23 mouse cellular contexts compared by ENCODE assay signal in the genomic region with DNA sequence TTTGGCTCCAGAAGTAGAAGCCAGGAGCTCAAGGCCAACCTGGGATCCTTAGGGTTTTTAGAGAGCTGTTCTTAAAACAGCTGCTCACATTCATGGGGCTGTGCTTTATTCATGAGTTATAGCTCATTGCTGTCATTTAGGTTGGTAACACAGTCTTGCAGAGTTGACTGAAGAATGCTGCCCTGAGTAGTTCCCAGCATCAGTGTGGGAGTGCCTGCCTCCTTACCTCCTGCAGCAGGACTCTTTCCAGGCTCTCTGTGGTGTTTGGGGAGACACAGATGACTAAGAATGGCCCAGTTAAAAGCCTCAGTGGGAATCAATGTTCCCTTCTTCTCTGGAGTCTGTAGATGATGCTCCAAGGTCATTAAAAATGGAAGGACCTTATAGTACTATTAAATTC.
DNase-seq lines count a peak whose midpoint lies in the region; ATAC-seq and TF ChIP-seq lines count a peak whose summit lies in the region.
"Had no signal": no experiment of that assay in that cellular context is flagged by ENCODE, and none has a peak within 500 bp of the region (broad histone marks: within the 10 kb centered on the region; RNA-seq: fewer than 3 reads in every experiment).

No protein-coding gene starts in this region.

- no peaks in the 10 kb centered on the region for H3K9me3 ChIP-seq in neural tube, embryonic 14.5 days (ENCODE audit: control insufficient read depth, low read length)
- H3K9me3 ChIP-seq in neural tube, embryonic 15.5 days (replicated peaks): no peaks in the 10 kb centered on the region
- H3K9me3 ChIP-seq: embryonic facial prominence, embryonic 15.5 days; forebrain, embryonic 10.5 days; G1E; heart, embryonic 12.5 days; hindbrain, embryonic 12.5 days had no signal

- no peak overlapping the region for H3K4me3 ChIP-seq in layer of hippocampus, adult 2 months
- H3K4me3 ChIP-seq in neural tube, embryonic 14.5 days (ENCODE audit: low read depth, low read length): no peak overlapping the region
- H3K4me3 ChIP-seq in neural tube, embryonic 15.5 days (replicated peaks): no peak overlapping the region
- H3K4me3 ChIP-seq: embryonic facial prominence, embryonic 15.5 days; erythroblast, embryonic 14.5 days; forebrain, embryonic 10.5 days; heart, embryonic 12.5 days; hindbrain, embryonic 12.5 days had no signal

- no peak overlapping the region for H3K4me2 ChIP-seq in neural tube, embryonic 14.5 days (ENCODE audit: low read depth, low read length)
- H3K4me2 ChIP-seq in neural tube, embryonic 15.5 days: no peak overlapping the region
- H3K4me2 ChIP-seq: embryonic facial prominence, embryonic 15.5 days; heart, embryonic 12.5 days; hindbrain, embryonic 12.5 days had no signal

- no peak for DNase-seq in frontal cortex, postnatal 10 days (ENCODE audit: low spot score in 2 of 2)
- no peak for DNase-seq in layer of hippocampus, adult 2 months (ENCODE audit: low spot score in 2 of 2)
- DNase-seq in layer of hippocampus, postnatal 14 days (ENCODE audit: low spot score in 2 of 2): no peak
- DNase-seq in telencephalon, adult 2 months (ENCODE audit: low read depth, low spot score): peak; percentile 35
- DNase-seq: adrenal gland, adult 8-10 months; adrenal gland, postnatal 36 days; B cell, adult 2 months; cerebellum, adult 11 months; cerebellum, adult 8-10 months; cerebellum, postnatal 14 days; embryo, embryonic 11 days; gastrocnemius, postnatal 14 days had no signal

- no peak for TF ChIP-seq CTCF in layer of hippocampus, adult 2 months (conservative IDR thresholded peaks at IDR 0.05)

- peaks cover 60% of the 10 kb centered on the region for H3K4me1 ChIP-seq in neural tube, embryonic 14.5 days (ENCODE audit: control insufficient read depth, insufficient read depth, low read length)
- peaks cover 74% of the 10 kb centered on the region for H3K4me1 ChIP-seq in neural tube, embryonic 15.5 days

- peak; percentile 89 for ATAC-seq in frontal cortex, adult (ENCODE audit: low TSS enrichment)
- no peak for ATAC-seq in neural tube, embryonic 14.5 days (ENCODE audit: low read depth)
- ATAC-seq in neural tube, embryonic 15.5 days (ENCODE audit: low FRiP score): no peak
- ATAC-seq: CD4-positive, CD25-positive, alpha-beta regulatory T cell, adult 4 months; forebrain, embryonic 14.5 days had no signal

- no peaks in the 10 kb centered on the region for H3K36me3 ChIP-seq in neural tube, embryonic 14.5 days (ENCODE audit: control insufficient read depth, insufficient read depth, low read length)
- no peaks in the 10 kb centered on the region for H3K36me3 ChIP-seq in neural tube, embryonic 15.5 days
- H3K36me3 ChIP-seq: heart, embryonic 12.5 days; hindbrain, embryonic 12.5 days had no signal

- peak overlapping the region; percentile 37; the same call in 1 of the 2 replicates for H3K27ac ChIP-seq in layer of hippocampus, adult 2 months
- 0 out of 2 replicates have a peak overlapping the region, but pooled peaks have one; percentile 10 for H3K27ac ChIP-seq in neural tube, embryonic 14.5 days (ENCODE audit: low read depth, low read length)
- no peak overlapping the region for H3K27ac ChIP-seq in neural tube, embryonic 15.5 days (replicated peaks)
- H3K27ac ChIP-seq: embryonic facial prominence, embryonic 15.5 days; forebrain, embryonic 10.5 days; hindbrain, embryonic 12.5 days had no signal

- no peaks in the 10 kb centered on the region for H3K27me3 ChIP-seq in neural tube, embryonic 14.5 days (ENCODE audit: control insufficient read depth, insufficient read depth, low read length)
- H3K27me3 ChIP-seq in neural tube, embryonic 15.5 days (replicated peaks): no peaks in the 10 kb centered on the region
- H3K27me3 ChIP-seq: embryonic facial prominence, embryonic 15.5 days; heart, embryonic 12.5 days; hindbrain, embryonic 12.5 days had no signal

- H3K9ac ChIP-seq in neural tube, embryonic 14.5 days (replicated peaks; ENCODE audit: low read depth, low read length): no peak overlapping the region
- no peak overlapping the region for H3K9ac ChIP-seq in neural tube, embryonic 15.5 days (replicated peaks)
- H3K9ac ChIP-seq: embryonic facial prominence, embryonic 15.5 days; heart, embryonic 12.5 days; hindbrain, embryonic 12.5 days had no signal
